Mouse (Mus musculus): ENCODE data around the gene Lmx1b. TPM values are rescaled to one million over a fixed set of nuclear protein-coding genes. Genes with fewer than 3 reads are reported as not detected.

Lmx1b gene
- polyA plus RNA-seq (2016; fragmentation: Nextera tagmentation; extraction: Ambion mirVana): 0.04 and 0.06 TPM in 2 replicates

DNA sequence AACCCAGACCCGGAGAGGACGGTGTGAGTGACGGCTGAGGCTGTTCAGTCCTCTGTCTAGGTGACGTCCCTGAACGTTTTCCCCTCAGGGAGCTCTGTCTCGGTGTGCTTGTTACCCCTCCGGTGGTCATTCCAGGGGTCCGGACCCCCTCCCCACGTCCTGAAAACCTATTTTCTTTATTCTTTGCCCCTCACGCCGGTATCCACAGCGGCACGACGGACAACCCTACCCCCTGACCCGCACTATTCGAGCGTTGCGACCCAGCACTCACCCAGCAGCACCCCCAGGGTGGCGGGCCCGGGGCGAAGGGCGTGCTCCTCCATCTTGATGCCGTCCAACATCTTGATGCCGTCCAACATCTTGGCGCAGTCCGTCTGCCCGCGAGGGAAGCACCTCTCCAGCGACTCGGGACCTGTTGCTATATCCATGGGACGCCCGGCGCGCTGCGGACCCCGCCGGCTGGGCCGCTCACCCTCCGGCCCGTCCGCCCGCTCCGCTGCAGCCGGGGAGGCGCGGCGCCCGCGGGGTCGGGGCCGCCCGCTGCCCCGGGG, at the start of gene Lmx1b:
Gene Lmx1b (minus strand): TSS at position 341 of the 551 bp plus-strand sequence.
- Histone ChIP-seq H3K27me3 (replicated peaks) (peaks cover 91% of the 10 kb centered on the region), H3K4me1 (replicated peaks) (peaks cover 30% of the 10 kb centered on the region), H3K36me3 (no peaks in the 10 kb centered on the region), H3K4me3 (peak within 1 kb of the TSS; percentile 57), H3K4me2 (peak within 1 kb of the TSS; percentile 90), H3K9me3 (replicated peaks) (no peaks in the 10 kb centered on the region), H3K27ac (ENCODE audit: poor library complexity, severe bottlenecking) (no peak within 1 kb of the TSS), H3K9ac (peak within 1 kb of the TSS; percentile 63; the same call in 1 of the 2 replicates)
- 3% methylated on average over 53 of the region's 53 CpGs for WGBS
- no peak for ATAC-seq (ENCODE audit: insufficient number of reproducible peaks, low FRiP score)

DNA sequence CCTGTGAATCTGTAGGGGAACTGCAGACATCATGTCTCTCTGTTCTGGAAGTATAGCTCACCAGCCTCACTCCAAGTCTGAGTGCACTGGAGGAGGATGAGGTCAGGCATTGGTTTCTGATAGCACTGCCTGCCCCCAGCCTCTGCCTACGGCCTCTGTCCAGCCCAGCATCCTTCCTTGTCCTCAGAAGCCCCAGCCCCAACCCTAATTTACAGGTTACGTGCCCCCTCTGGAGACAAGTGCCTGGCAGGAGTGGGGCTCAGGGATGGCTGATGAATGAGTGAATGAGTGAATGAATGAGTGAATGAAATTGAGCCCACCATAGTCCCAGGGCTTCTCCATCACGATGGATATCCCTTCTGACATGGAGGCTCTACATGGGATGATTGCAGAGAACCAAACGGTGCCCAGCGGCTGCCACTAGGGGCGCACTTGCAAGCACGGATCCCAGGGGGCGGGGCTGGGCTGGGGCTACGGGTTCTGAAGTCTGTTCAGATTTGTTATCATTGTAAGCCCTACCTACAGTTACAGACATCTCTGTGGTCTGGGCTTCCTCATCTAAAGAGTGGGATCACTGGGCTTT, 49.7 kb upstream of the Lmx1b start:
- H3K27ac ChIP-seq (ENCODE audit: poor library complexity, severe bottlenecking): no peak overlapping the region
- WGBS: 18% methylated on average over 9 of the region's 9 CpGs
- H3K4me3 ChIP-seq: no peak overlapping the region
- H3K27me3 ChIP-seq (replicated peaks): peaks cover 44% of the 10 kb centered on the region
- H3K4me1 ChIP-seq (replicated peaks): peaks cover 20% of the 10 kb centered on the region; the same call in 1 of the 2 replicates
- ATAC-seq (ENCODE audit: insufficient number of reproducible peaks, low FRiP score): no peak
- no peaks in the 10 kb centered on the region for H3K36me3 ChIP-seq
- H3K9ac ChIP-seq: no peak overlapping the region
- H3K4me2 ChIP-seq: no peak overlapping the region
- peaks cover 7% of the 10 kb centered on the region for H3K9me3 ChIP-seq (replicated peaks)

DNA sequence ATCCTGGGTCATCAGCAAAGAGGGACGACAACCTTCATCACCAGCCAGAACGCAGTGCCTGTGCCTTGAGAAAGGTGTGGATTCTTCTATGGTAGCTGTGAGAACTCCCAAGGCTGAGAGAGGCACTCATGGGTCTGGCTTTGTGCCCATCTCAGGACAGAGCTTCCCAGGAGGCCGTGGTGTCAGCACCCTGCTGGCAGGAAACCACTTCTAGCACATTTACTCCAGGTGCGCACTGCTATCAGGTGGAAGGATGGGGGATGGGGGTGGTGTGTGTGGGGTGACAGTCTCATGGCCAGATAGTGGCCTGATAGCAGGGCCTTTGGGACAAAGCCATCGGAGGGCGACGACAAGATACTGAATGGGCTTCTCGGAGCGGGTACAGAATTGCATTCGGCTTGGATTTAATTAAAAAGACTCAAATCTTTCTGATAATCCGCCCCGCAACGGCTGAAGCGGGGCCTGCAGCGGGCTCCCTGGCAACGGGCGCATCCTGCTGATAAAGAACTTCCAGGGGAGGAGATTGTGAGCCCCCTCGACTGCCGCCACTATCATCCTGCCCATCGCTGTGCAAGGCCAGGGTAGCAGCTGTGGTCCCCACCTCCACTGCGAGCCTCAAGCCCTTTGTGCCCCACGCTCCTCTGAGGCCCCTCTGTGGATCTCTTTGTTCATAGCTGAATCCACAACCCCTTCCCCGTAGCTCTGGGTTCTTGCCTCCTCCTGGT, 49.0 kb upstream of the Lmx1b start:
- Histone ChIP-seq H3K27ac (ENCODE audit: poor library complexity, severe bottlenecking) (no peak overlapping the region), H3K27me3 (replicated peaks) (peaks cover 49% of the 10 kb centered on the region)
- no peak for ATAC-seq (ENCODE audit: insufficient number of reproducible peaks, low FRiP score)

DNA sequence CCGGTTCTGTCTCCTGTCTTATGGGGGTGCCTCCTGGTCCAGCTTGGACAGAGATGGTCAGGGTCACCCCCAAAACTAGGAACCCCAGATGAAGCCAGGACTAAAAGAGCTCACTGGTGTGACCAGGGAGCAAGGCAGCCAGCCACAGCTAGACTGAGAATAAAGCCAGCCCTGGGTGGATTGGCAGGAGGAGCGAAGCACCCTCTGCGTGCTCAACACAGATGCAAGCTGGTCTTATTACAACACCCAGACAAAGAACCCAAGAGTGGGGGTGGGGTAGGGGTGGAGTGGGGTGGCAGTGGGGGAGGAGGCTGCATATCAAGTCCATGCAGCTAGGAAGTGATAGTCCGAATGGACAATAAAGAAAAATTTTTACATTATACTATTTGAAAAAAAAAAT, 43.3 kb upstream of the Lmx1b start:
- Histone ChIP-seq H3K4me2 (no peak overlapping the region), H3K27me3 (replicated peaks) (peaks cover 40% of the 10 kb centered on the region), H3K36me3 (no peaks in the 10 kb centered on the region), H3K4me3 (no peak overlapping the region), H3K9me3 (replicated peaks) (peaks cover 5% of the 10 kb centered on the region), H3K27ac (ENCODE audit: poor library complexity, severe bottlenecking) (no peak overlapping the region), H3K4me1 (replicated peaks) (no peaks in the 10 kb centered on the region), H3K9ac (no peak overlapping the region)
- 60% methylated on average over 4 of the region's 4 CpGs for WGBS
- no peak for ATAC-seq (ENCODE audit: insufficient number of reproducible peaks, low FRiP score)

More for the DNA sequence above, 49.0 kb upstream of the Lmx1b start:
- Histone ChIP-seq H3K4me3 (no peak overlapping the region), H3K4me1 (replicated peaks) (peaks cover 20% of the 10 kb centered on the region; the same call in 1 of the 2 replicates), H3K9me3 (replicated peaks) (peaks cover 7% of the 10 kb centered on the region), H3K9ac (no peak overlapping the region), H3K36me3 (no peaks in the 10 kb centered on the region), H3K4me2 (no peak overlapping the region)
- WGBS: 27% methylated on average over 23 of the region's 23 CpGs

DNA sequence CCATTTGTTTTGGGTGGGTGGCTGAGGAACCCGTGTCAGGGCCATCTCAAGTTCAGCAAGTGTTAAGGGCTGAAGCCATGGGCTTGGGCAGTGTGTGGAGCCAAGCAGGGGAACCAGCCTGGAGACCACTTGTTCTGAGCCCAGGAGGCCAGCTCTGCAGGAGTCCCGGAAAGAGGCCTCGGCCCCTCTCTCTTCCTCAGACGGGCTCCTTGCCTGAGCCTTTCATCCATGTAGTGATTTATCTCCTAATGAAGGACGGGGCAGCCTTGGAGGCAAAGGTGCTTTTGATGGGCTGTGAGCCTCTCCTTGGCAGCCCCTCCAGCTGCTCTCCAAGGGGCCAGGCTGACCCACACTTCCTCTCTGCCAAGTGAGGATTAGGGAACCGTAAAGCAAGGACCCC, 42.8 kb upstream of the Lmx1b start:
- WGBS: 36% methylated on average over 6 of the region's 6 CpGs
- no peak for ATAC-seq (ENCODE audit: insufficient number of reproducible peaks, low FRiP score)
- Histone ChIP-seq H3K4me3 (no peak overlapping the region), H3K27me3 (replicated peaks) (peaks cover 35% of the 10 kb centered on the region), H3K27ac (ENCODE audit: poor library complexity, severe bottlenecking) (no peak overlapping the region), H3K4me1 (replicated peaks) (no peaks in the 10 kb centered on the region), H3K4me2 (no peak overlapping the region), H3K36me3 (no peaks in the 10 kb centered on the region), H3K9ac (no peak overlapping the region), H3K9me3 (replicated peaks) (peaks cover 5% of the 10 kb centered on the region)

DNA sequence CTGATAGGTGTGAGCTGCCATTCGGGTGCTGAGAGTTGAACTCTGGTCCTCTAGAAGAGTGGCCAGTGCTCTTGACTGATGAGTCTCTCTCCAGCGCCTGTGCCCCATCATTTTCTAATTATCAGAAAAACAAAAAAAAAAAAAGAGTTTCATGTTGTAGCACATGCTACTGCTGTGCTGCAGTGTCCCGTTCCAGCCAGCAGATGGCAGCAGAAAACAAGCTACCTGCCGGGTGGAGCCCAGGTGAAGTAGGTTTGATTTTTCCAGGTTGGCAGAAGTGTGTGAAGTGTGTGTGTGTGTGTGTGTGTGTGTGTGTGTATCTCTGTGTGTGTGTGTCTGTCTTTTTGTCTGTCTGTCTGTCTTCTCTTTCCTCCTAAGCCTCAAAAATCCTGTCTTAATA, 41.9 kb upstream of the Lmx1b start:
- Histone ChIP-seq H3K4me2 (no peak overlapping the region), H3K9ac (no peak overlapping the region), H3K9me3 (replicated peaks) (peaks cover 2% of the 10 kb centered on the region), H3K27me3 (replicated peaks) (peaks cover 32% of the 10 kb centered on the region), H3K4me3 (no peak overlapping the region), H3K36me3 (no peaks in the 10 kb centered on the region), H3K4me1 (replicated peaks) (peaks cover 7% of the 10 kb centered on the region), H3K27ac (ENCODE audit: poor library complexity, severe bottlenecking) (no peak overlapping the region)
- ATAC-seq (ENCODE audit: insufficient number of reproducible peaks, low FRiP score): no peak
- WGBS: 9% methylated on average over 4 of the region's 4 CpGs

DNA sequence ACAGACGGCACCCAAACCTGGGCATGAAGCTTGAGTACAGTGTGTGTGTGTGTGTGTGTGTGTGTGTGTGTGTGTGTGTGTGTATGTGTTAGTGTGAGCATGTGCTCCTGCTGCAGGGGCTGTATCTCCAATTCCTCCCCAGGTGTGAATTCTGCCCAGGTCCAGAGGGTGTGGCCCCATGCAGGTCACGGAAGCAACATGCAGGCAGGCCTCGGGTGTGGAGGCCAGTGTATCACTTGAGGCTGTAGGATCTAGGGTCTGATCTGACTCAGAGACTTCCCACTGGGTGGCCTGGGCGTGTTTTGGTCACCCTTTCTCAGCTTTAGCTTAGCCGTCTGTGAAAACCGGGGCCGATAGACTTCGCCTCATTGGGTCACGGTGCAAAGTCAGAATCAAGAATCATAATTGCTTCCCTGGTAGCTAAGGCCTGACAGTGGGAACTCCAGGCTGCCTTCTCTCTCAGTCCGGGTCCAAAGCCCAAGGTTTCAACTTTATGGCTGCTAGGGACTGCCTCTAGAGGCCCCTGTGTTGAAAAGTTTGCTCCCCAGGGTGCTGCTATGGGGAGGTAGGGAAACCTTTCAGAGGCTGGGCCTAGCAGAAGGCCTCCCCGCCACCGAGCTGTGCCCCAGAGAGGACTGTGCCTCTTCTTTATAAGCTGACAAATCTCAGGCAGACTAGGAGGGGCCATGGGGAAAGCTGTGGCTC, 38.8 kb upstream of the Lmx1b start:
- Histone ChIP-seq H3K27me3 (replicated peaks) (peaks cover 32% of the 10 kb centered on the region), H3K9me3 (replicated peaks) (no peaks in the 10 kb centered on the region), H3K9ac (no peak overlapping the region), H3K4me1 (replicated peaks) (peaks cover 9% of the 10 kb centered on the region), H3K4me2 (no peak overlapping the region), H3K36me3 (no peaks in the 10 kb centered on the region), H3K27ac (ENCODE audit: poor library complexity, severe bottlenecking) (no peak overlapping the region), H3K4me3 (no peak overlapping the region)
- no peak for ATAC-seq (ENCODE audit: insufficient number of reproducible peaks, low FRiP score)
- 77% methylated on average over 12 of the region's 12 CpGs for WGBS

DNA sequence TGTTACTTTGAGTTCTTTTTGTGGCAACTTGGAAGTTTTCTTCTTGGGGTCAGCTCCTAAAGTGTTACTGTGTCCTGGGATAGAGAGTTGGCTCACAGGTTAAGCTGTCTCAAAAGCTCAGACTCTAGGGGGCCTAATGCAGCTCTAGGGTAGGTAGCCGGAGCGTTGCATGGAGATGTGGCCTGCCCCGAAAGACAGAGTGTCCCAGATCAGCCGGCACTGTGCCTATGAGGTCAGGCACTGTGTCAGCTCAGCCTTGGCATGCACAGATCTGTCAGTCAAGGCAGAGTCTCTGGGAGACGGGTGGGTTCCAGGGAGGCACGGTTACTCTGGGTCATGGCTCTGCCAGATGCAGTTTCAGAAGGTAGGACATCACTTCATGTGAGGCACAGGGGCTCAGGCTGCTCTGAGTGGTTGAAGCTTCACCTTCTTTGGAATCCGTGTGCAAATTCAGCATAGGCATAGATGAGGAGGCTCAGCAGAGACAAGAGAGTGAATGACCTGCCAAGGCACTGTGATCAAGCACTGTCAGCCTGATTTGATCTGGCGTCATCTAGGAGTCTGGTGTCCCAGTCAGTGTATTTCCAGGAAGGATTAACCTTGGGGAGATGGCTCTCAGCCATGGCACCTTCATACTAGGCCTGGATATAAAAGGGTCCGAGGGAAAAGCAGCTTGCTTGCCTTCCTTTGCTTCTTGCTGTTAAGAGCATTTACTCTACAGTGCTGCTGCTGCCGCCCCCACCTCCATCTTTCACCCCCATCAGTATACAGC, 32.6 kb upstream of the Lmx1b start:
- peaks cover 11% of the 10 kb centered on the region; the same call in 1 of the 2 replicates for H3K27me3 ChIP-seq (replicated peaks)
- no peaks in the 10 kb centered on the region for H3K9me3 ChIP-seq (replicated peaks)
- no peaks in the 10 kb centered on the region for H3K36me3 ChIP-seq
- no peak overlapping the region for H3K27ac ChIP-seq (ENCODE audit: poor library complexity, severe bottlenecking)
- peaks cover 8% of the 10 kb centered on the region for H3K4me1 ChIP-seq (replicated peaks)
- H3K4me2 ChIP-seq: no peak overlapping the region
- 71% methylated on average over 10 of the region's 10 CpGs for WGBS
- ATAC-seq (ENCODE audit: insufficient number of reproducible peaks, low FRiP score): no peak
- H3K4me3 ChIP-seq: no peak overlapping the region
- H3K9ac ChIP-seq: no peak overlapping the region

DNA sequence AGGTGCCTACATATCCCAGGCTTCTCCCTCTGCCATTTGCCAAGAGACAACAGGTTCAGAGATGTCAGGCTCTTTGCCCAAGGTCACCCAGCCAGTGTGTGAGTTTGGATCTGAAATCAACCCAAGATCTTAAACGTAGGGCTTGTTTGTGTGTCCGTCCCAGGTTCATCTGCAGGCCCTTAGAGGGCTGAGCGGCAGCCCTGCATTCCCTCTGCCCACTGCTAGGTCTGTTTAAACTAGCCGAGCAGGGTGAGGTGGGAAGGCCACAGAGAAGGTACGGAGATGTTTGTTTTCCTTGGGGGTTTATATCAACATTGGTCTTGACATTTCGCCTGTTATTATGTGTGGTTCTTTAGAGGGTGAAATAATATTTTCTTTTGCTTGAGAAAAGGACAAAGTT, 28.4 kb upstream of the Lmx1b start:
- Histone ChIP-seq H3K4me2 (no peak overlapping the region), H3K4me1 (replicated peaks) (peaks cover 25% of the 10 kb centered on the region), H3K27ac (ENCODE audit: poor library complexity, severe bottlenecking) (no peak overlapping the region), H3K9ac (no peak overlapping the region), H3K4me3 (no peak overlapping the region), H3K27me3 (replicated peaks) (0 out of 2 replicates have a peak, but pooled peaks cover 3% of the 10 kb centered on the region), H3K36me3 (no peaks in the 10 kb centered on the region), H3K9me3 (replicated peaks) (no peaks in the 10 kb centered on the region)
- no peak for ATAC-seq (ENCODE audit: insufficient number of reproducible peaks, low FRiP score)
- WGBS: 56% methylated on average over 6 of the region's 6 CpGs

DNA sequence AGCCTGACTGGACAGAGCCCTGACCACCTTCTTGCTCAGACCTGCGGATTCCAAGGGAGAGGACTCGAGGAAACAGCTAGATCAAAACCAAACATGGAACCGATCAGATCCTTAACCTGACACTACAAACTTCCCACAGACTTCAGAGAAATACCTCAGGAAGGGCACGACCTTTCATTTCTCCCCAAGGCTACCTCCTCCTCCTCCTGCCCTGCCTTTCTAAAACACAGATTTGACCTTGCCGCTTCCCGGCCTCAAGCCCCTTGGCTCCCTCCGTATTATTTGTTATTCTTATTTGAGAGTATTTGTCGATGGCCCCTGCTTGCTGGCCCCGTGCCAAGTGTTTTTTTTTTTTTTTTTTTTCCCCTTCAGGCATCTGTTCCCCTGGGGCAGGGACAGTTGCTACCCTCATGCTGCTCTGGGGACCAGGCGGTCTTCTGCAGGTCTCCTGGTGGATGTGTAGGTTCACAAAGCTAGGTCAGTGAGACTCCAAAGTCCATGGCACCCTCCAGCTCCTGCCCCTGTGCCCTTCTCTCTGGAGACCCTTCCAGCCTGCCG, 26.2 kb upstream of the Lmx1b start:
- 38% methylated on average over 11 of the region's 11 CpGs for WGBS
- Histone ChIP-seq H3K27ac (ENCODE audit: poor library complexity, severe bottlenecking) (no peak overlapping the region), H3K4me1 (replicated peaks) (peaks cover 25% of the 10 kb centered on the region), H3K9ac (no peak overlapping the region), H3K27me3 (replicated peaks) (0 out of 2 replicates have a peak, but pooled peaks cover 3% of the 10 kb centered on the region), H3K4me3 (no peak overlapping the region), H3K4me2 (no peak overlapping the region), H3K36me3 (no peaks in the 10 kb centered on the region), H3K9me3 (replicated peaks) (no peaks in the 10 kb centered on the region)
- ATAC-seq (ENCODE audit: insufficient number of reproducible peaks, low FRiP score): no peak

Data from heart, embryonic 12.5 days (tissue).